Mouse (Mus musculus) embryonic facial prominence, embryonic 14.5 days (tissue): Measurements from ENCODE around the gene Timm44. TPM values are rescaled to one million over a fixed set of nuclear protein-coding genes. Genes with fewer than 3 reads are reported as not detected.

Experiments used
- polyA plus RNA-seq: library from polyadenylated mRNA; unstranded; fragments of >200 nt; fragmentation: Nextera tagmentation; extraction: Ambion mirVana; gene quantifications from 2 replicates; pipeline ENCODE4 v1.2.1, GENCODE M21; 2014

The Timm44 gene
- polyA plus RNA-seq, 1 experiment from 2014 or later: 65.4 TPM

Other genes with a start within 250 kb of the Timm44 start
- gene Cd209f, start 170.1 kb downstream of the Timm44 start, polyA plus RNA-seq: 0.19 and 0.21 TPM in 2 replicates
- not detected in 2 replicates for gene Cd209g, start 141.8 kb downstream of the Timm44 start, polyA plus RNA-seq
- gene Evi5l, start 109.3 kb downstream of the Timm44 start, polyA plus RNA-seq: 18.7 and 24.9 TPM in 2 replicates
- 2.3 and 2.7 TPM in 2 replicates for gene Prr36, start 58.5 kb downstream of the Timm44 start, polyA plus RNA-seq
- 0.69 and 0.97 TPM in 2 replicates for gene Lrrc8e, start 49.1 kb downstream of the Timm44 start, polyA plus RNA-seq
- 18.1 and 21.4 TPM in 2 replicates for gene Map2k7, start 37.2 kb downstream of the Timm44 start, polyA plus RNA-seq
- gene Gm49320, start 37.0 kb downstream of the Timm44 start, polyA plus RNA-seq: 0.33 and 1.1 TPM in 2 replicates
- gene Tgfbr3l, start 27.7 kb downstream of the Timm44 start, polyA plus RNA-seq: 3.3 and 5.0 TPM in 2 replicates
- 45.0 and 50.6 TPM in 2 replicates for gene Snapc2, start 22.8 kb downstream of the Timm44 start, polyA plus RNA-seq
- gene Ctxn1, start 16.6 kb downstream of the Timm44 start, polyA plus RNA-seq: 49.3 and 59.1 TPM in 2 replicates
- gene Ccl25, start 49.3 kb upstream of the Timm44 start, polyA plus RNA-seq: 10.2 and 11.2 TPM in 2 replicates
- gene Elavl1, start 49.5 kb upstream of the Timm44 start, polyA plus RNA-seq: 217 and 226 TPM in 2 replicates
- gene Cers4, start 217.1 kb upstream of the Timm44 start, polyA plus RNA-seq: 17.3 and 27.8 TPM in 2 replicates